Mouse (Mus musculus) myocyte (in vitro differentiated cells): ENCODE data around the gene Bves. TPM values are rescaled to one million over a fixed set of nuclear protein-coding genes. Genes with fewer than 3 reads are reported as not detected.
A peak's percentile ranks its signal among the peaks of the same experiment; 100 is the strongest.

ENCODE experiments used
- H3K27me3 ChIP-seq: one replicate; pipeline ENCODE4 v1.6.1; 2011; ENCODE audit not compliant: control insufficient read depth, insufficient read depth, insufficient read length
- H3K36me3 ChIP-seq: one replicate; pipeline ENCODE4 v1.6.1; 2011; ENCODE audit not compliant: control insufficient read depth, insufficient read depth
- H3K4me2 ChIP-seq: one replicate; pipeline ENCODE4 v1.6.1; 2011; ENCODE audit warnings: low read depth, control low read depth
- H3K4me3 ChIP-seq: one replicate; pipeline ENCODE4 v1.5.1; 2011; ENCODE audit warnings: mild to moderate bottlenecking, control low read depth, moderate library complexity
- H3K79me2 ChIP-seq: one replicate; pipeline ENCODE4 v1.6.1; 2011; ENCODE audit not compliant: control insufficient read depth, insufficient read depth
- H3ac ChIP-seq: one replicate; pipeline ENCODE4 v1.6.1; 2011; ENCODE audit not compliant: control insufficient read depth, insufficient read length
- CEBPB ChIP-seq: IDR thresholded peaks from 2 replicates; pipeline ENCODE4 v1.6.1; 2011; ENCODE audit warnings: mild to moderate bottlenecking, moderate library complexity; ENCODE audit not compliant: poor library complexity, insufficient read depth, severe bottlenecking
- E2F4 ChIP-seq: IDR thresholded peaks from one replicate; pipeline ENCODE4 v1.6.1; 2011; ENCODE audit warnings: mild to moderate bottlenecking, control low read depth, moderate library complexity; ENCODE audit not compliant: insufficient read depth
- MAX ChIP-seq: IDR thresholded peaks from one replicate; pipeline ENCODE4 v1.6.1; 2011; ENCODE audit warnings: low read depth, mild to moderate bottlenecking, control low read depth
- MYOD1 ChIP-seq, 3 experiments: IDR thresholded peaks; one replicate each; pipeline ENCODE4 v1.6.1; 2011; ENCODE audit warnings: control low read depth in 2 of 3, low read depth in 2 of 3, mild to moderate bottlenecking in 2 of 3, moderate library complexity in 1 of 3; ENCODE audit not compliant: insufficient read length in 2 of 3, control insufficient read depth in 1 of 3
- MYOG ChIP-seq, 3 experiments: IDR thresholded peaks; one replicate each; pipeline ENCODE4 v1.6.1; 2011; ENCODE audit warnings: control low read depth in 2 of 3, low read depth in 2 of 3, mild to moderate bottlenecking in 2 of 3; ENCODE audit not compliant: insufficient read length in 2 of 3, control insufficient read depth in 1 of 3, insufficient read depth in 1 of 3
- POLR2A ChIP-seq: IDR thresholded peaks from one replicate; pipeline ENCODE4 v1.6.1; 2011; ENCODE audit warnings: low read depth, mild to moderate bottlenecking, control low read depth, moderate library complexity; ENCODE audit not compliant: insufficient read length
- POLR2AphosphoS2 ChIP-seq: IDR thresholded peaks from one replicate; pipeline ENCODE4 v1.6.1; 2011; ENCODE audit warnings: low read depth, control low read depth; ENCODE audit not compliant: insufficient read length
- REST ChIP-seq: IDR thresholded peaks from one replicate; pipeline ENCODE4 v1.6.1; 2011; ENCODE audit warnings: mild to moderate bottlenecking, control low read depth, moderate library complexity; ENCODE audit not compliant: insufficient read depth, insufficient read length
- SRF ChIP-seq: IDR thresholded peaks from one replicate; pipeline ENCODE4 v1.6.1; 2011; ENCODE audit warnings: low read depth; ENCODE audit not compliant: control insufficient read depth, insufficient read length
- TCF12 ChIP-seq: IDR thresholded peaks from one replicate; pipeline ENCODE4 v1.6.1; 2011; ENCODE audit warnings: mild to moderate bottlenecking, control low read depth; ENCODE audit not compliant: poor library complexity, insufficient read depth, severe bottlenecking
- TCF3 ChIP-seq: IDR thresholded peaks from one replicate; pipeline ENCODE4 v1.6.1; 2011; ENCODE audit warnings: low read depth, control low read depth; ENCODE audit not compliant: insufficient read length
- USF1 ChIP-seq: IDR thresholded peaks from one replicate; pipeline ENCODE4 v1.6.1; 2011; ENCODE audit warnings: low read depth, mild to moderate bottlenecking, control low read depth, moderate library complexity
- polyA plus RNA-seq: library from polyadenylated mRNA; unstranded; fragments of >200 nt; fragmentation: generic; extraction: Trizol; gene quantifications from one replicate; pipeline ENCODE4 v1.2.1, GENCODE M21; 2012; ENCODE audit warnings: missing spikeins

Gene Bves
- polyA plus RNA-seq, 1 experiment = 35.3 TPM

GRCm38 (mm10) chr10:45295093-45295492, 40.5 kb upstream of the Bves start:
- Histone ChIP-seq H3K4me3 (no peak overlapping the region), H3K4me2 (no peak overlapping the region), H3K36me3 (no peaks in the 10 kb centered on the region), H3ac (no peak overlapping the region), H3K27me3 (no peaks in the 10 kb centered on the region), H3K79me2 (peaks cover 84% of the 10 kb centered on the region)
- TF ChIP-seq MAX (no peak), REST (no peak), MYOD1 (IDR thresholded peaks at IDR 0.05; ENCODE audit: control insufficient read depth in 1 of 3, insufficient read length in 2 of 3, low read depth in 2 of 3) (no peak), POLR2AphosphoS2 (no peak), TCF3 (no peak), E2F4 (no peak), MYOG (IDR thresholded peaks at IDR 0.05; ENCODE audit: control insufficient read depth in 1 of 3, insufficient read depth in 1 of 3, insufficient read length in 2 of 3, low read depth in 2 of 3) (no peak), TCF12 (no peak), USF1 (no peak), SRF (no peak), POLR2A (no peak), CEBPB (no peak)

DNA sequence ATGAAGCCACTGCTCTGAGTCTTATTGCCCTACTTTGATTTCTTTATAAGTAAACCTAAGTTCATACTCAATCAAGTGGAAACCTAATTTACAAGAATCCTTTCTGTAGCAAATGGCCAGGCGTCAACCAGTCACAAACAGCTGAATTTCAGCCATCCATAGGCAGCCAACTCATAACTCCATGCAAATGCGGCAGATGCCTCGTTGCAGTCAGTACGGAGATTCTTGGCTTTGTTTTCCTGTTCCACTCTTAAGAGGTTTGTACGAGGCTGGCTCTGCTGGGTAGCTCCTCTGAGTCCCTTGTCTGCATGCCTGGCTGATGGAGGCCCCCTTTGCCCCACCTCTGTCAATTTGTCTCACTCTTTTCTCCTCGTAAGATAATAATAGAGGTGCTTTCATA, 37.1 kb upstream of the Bves start:
- TF ChIP-seq POLR2A (no peak), POLR2AphosphoS2 (no peak), CEBPB (no peak), REST (no peak), SRF (no peak), MYOD1 (IDR thresholded peaks at IDR 0.05; ENCODE audit: control insufficient read depth in 1 of 3, insufficient read length in 2 of 3, low read depth in 2 of 3) (no peak), E2F4 (no peak), MYOG (IDR thresholded peaks at IDR 0.05; ENCODE audit: control insufficient read depth in 1 of 3, insufficient read depth in 1 of 3, insufficient read length in 2 of 3, low read depth in 2 of 3) (no peak), TCF3 (no peak), USF1 (no peak), MAX (no peak)

DNA sequence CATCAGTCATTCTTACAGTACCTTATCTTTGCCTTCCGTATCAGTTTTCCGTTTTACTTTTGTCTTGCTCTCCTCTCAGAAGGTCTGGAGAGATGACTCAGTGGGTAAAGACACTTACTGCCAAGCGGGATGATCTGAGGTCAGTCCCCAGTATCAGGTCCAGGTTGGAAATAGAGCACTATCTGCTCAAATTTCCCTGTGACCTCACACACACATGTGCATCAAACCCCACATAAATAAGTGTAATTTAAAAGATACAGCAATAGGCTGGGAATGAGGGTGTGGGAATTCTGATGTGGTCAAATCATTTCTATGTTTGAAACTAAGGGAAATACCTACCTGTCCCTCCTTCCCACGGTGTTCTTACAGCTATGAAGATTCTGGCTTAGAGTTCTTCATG, 36.1 kb upstream of the Bves start:
- no peaks in the 10 kb centered on the region for H3K27me3 ChIP-seq
- no peak for TF ChIP-seq TCF3
- TF ChIP-seq MAX = no peak
- TF ChIP-seq POLR2AphosphoS2 = no peak
- TF ChIP-seq USF1 = no peak
- no peak for TF ChIP-seq TCF12
- TF ChIP-seq MYOG (IDR thresholded peaks at IDR 0.05; ENCODE audit: control insufficient read depth in 1 of 3, insufficient read depth in 1 of 3, insufficient read length in 2 of 3, low read depth in 2 of 3) = peak in 1 of 3 experiments; percentile 4
- 0 out of 2 replicates have a peak, but pooled peaks have one; percentile 33 for TF ChIP-seq CEBPB
- no peak for TF ChIP-seq REST
- no peak for TF ChIP-seq SRF
- TF ChIP-seq E2F4 = no peak
- TF ChIP-seq MYOD1 (IDR thresholded peaks at IDR 0.05; ENCODE audit: control insufficient read depth in 1 of 3, insufficient read length in 2 of 3, low read depth in 2 of 3) = peak in 1 of 3 experiments; percentile 25
- no peak for TF ChIP-seq POLR2A
- peaks cover 75% of the 10 kb centered on the region for H3K79me2 ChIP-seq
- no peaks in the 10 kb centered on the region for H3K36me3 ChIP-seq
- H3K4me3 ChIP-seq = no peak overlapping the region
- no peak overlapping the region for H3ac ChIP-seq
- peak overlapping the region; percentile 67 for H3K4me2 ChIP-seq

More for the DNA sequence above, 37.1 kb upstream of the Bves start:
- Histone ChIP-seq H3K36me3 (no peaks in the 10 kb centered on the region), H3K79me2 (peaks cover 75% of the 10 kb centered on the region), H3K4me3 (no peak overlapping the region), H3K4me2 (peak overlapping the region; percentile 67), H3ac (no peak overlapping the region), H3K27me3 (no peaks in the 10 kb centered on the region)

DNA sequence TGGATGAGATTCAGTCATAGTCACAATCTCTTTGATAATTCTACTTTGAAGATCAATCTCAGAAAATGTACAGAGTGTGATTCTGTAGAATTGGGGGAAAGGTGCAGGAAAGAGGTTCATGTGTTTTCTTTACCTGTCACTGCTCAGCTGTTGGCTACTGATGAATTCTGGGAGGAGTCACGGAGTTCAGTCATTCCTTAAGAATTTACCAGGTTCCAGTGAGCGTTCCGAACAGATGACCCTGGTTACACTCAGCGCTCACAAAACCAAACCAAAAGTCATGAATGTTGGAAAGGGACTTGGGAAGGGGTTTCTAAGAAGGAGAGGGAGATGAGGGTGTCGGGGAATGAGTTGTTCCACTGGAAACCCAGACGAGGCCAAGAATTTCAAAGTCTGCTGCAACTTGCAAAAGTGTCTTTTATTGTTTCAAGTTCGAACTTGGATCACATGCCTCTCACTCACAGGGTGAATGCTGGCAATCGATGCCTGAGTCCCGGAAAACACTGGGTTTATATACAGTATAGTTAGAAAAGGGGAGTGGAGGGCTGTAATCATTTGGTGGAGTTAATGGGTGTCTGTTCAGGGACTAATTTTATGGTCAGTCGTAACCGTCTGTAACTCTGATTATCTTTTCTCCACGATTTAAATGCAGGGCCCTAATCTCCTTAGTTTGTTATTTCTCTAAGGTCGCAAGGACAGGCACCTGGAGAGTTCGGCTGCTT, 32.1 kb upstream of the Bves start:
- Histone ChIP-seq H3K36me3 (no peaks in the 10 kb centered on the region), H3K4me2 (no peak overlapping the region), H3K27me3 (no peaks in the 10 kb centered on the region), H3K79me2 (peaks cover 74% of the 10 kb centered on the region), H3ac (no peak overlapping the region), H3K4me3 (no peak overlapping the region)
- TF ChIP-seq POLR2A (no peak), MYOG (IDR thresholded peaks at IDR 0.05; ENCODE audit: control insufficient read depth in 1 of 3, insufficient read depth in 1 of 3, insufficient read length in 2 of 3, low read depth in 2 of 3) (no peak), TCF12 (no peak), MYOD1 (IDR thresholded peaks at IDR 0.05; ENCODE audit: control insufficient read depth in 1 of 3, insufficient read length in 2 of 3, low read depth in 2 of 3) (no peak), TCF3 (no peak), E2F4 (no peak), SRF (no peak), USF1 (no peak), CEBPB (no peak), REST (no peak), POLR2AphosphoS2 (no peak), MAX (no peak)
